Mouse (Mus musculus) MEL (cell line): Measurements from ENCODE around the gene Gm17078.
"Not testable (repeated sequence)": the region's sequence is repeated elsewhere in the genome, so short reads cannot be mapped to it uniquely, and the experiment has no call there.

Experiments used
- CTCF ChIP-seq, 3 experiments: IDR thresholded peaks in 2 of 3; conservative IDR thresholded peaks in 1 of 3; 2 replicates each; pipeline ENCODE4 v1.5.1; 2011 to 2012; ENCODE audit warnings: low read length in 3 of 3, low read depth in 2 of 3, mild to moderate bottlenecking in 2 of 3, improper control_type of control experiment in 1 of 3, inconsistent platforms in 1 of 3, mixed read lengths in 1 of 3, moderate library complexity in 1 of 3; ENCODE audit not compliant: control insufficient read depth in 1 of 3, insufficient read depth in 1 of 3, poor library complexity in 1 of 3, severe bottlenecking in 1 of 3
- EP300 ChIP-seq, 2 experiments: IDR thresholded peaks; 2 replicates each; pipeline ENCODE4 v1.6.1; 2011; ENCODE audit warnings: improper control_type of control experiment in 2 of 2, low read length in 2 of 2, low read depth in 1 of 2, mild to moderate bottlenecking in 1 of 2
- ETS1 ChIP-seq: IDR thresholded peaks from 2 replicates; pipeline ENCODE4 v1.6.1; 2012; ENCODE audit warnings: low read depth, mild to moderate bottlenecking, inconsistent platforms, low read length, improper control_type of control experiment, moderate library complexity
- POLR2A ChIP-seq, 2 experiments: IDR thresholded peaks; 2 replicates each; pipeline ENCODE4 v1.6.1; 2011 to 2012; ENCODE audit warnings: low read length in 2 of 2, mild to moderate bottlenecking in 2 of 2, control low read depth in 1 of 2, improper control_type of control experiment in 1 of 2, low read depth in 1 of 2, moderate library complexity in 1 of 2; ENCODE audit not compliant: control insufficient read depth in 1 of 2, insufficient read depth in 1 of 2, poor library complexity in 1 of 2
- TBP ChIP-seq: IDR thresholded peaks from 2 replicates; pipeline ENCODE4 v1.8.0; 2011; ENCODE audit warnings: low read depth, low read length, improper control_type of control experiment
- TCF12 ChIP-seq: IDR thresholded peaks from 2 replicates; pipeline ENCODE4 v1.6.1; 2014; ENCODE audit warnings: low read depth, mild to moderate bottlenecking, inconsistent platforms, low read length, improper control_type of control experiment, moderate library complexity
- USF1 ChIP-seq: IDR thresholded peaks from 2 replicates; pipeline ENCODE4 v1.6.1; 2014; ENCODE audit warnings: low read depth, mild to moderate bottlenecking, inconsistent platforms, low read length, improper control_type of control experiment, moderate library complexity
- ZC3H11A ChIP-seq: IDR thresholded peaks from 2 replicates; pipeline ENCODE4 v1.6.1; 2012; ENCODE audit warnings: low read depth, mild to moderate bottlenecking, inconsistent platforms, low read length, improper control_type of control experiment
- ZNF384 ChIP-seq: IDR thresholded peaks from 2 replicates; pipeline ENCODE4 v1.6.1; 2012; ENCODE audit warnings: low read depth, mild to moderate bottlenecking, inconsistent platforms, low read length, improper control_type of control experiment

DNA sequence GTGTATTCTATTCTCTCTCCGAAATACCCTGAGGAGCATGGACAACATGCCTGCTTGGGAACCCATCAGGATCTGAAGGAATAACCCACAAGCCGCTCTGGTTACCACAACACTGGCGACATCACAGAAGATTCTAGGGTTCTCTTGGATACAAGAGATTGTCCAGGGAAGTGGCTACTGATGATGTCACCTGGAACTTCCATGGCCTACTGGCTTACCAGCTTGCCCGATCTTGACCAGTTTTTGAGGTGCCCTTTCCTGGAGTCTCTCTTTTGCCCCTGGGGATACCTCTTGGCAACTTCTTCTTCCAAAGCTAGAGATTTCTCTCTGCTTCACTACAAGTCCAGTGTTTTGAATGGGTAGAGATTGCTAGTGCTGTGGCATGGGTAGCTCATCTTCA, 19.1 kb downstream of the Gm17078 start, which contains the start of gene Gm17174:
- TF ChIP-seq ZC3H11A; TCF12; CTCF (IDR thresholded peaks at IDR 0.05 in 2 of 3, conservative IDR thresholded peaks at IDR 0.05 in 1 of 3; ENCODE audit: control insufficient read depth in 1 of 3, insufficient read depth in 1 of 3, low read depth in 2 of 3, low read length in 3 of 3, poor library complexity in 1 of 3, severe bottlenecking in 1 of 3); ETS1; TBP; POLR2A (IDR thresholded peaks at IDR 0.05; ENCODE audit: control insufficient read depth in 1 of 2, insufficient read depth in 1 of 2, low read depth in 1 of 2, low read length in 2 of 2, poor library complexity in 1 of 2); USF1; ZNF384; EP300 (IDR thresholded peaks at IDR 0.05; ENCODE audit: low read depth in 1 of 2, low read length in 2 of 2): not testable (repeated sequence)
